Mouse (Mus musculus) small intestine, adult 2 months (tissue): ENCODE data around the gene Kin.

ENCODE experiments used
- CTCF ChIP-seq: fragments of 200-500 bp; IDR thresholded peaks from 2 replicates; pipeline ENCODE4 v1.5.1; 2012; ENCODE audit warnings: low read depth, mild to moderate bottlenecking, control low read depth, inconsistent platforms, low read length, moderate library complexity, mixed read lengths; ENCODE audit not compliant: insufficient replicate concordance, insufficient read length; ENCODE audit errors: extremely low read depth
- POLR2A ChIP-seq: fragments of 200-500 bp; IDR thresholded peaks from 2 replicates; pipeline ENCODE4 v1.6.1; 2012; ENCODE audit warnings: low read depth, mild to moderate bottlenecking, control low read depth, inconsistent platforms, low read length, moderate library complexity

DNA sequence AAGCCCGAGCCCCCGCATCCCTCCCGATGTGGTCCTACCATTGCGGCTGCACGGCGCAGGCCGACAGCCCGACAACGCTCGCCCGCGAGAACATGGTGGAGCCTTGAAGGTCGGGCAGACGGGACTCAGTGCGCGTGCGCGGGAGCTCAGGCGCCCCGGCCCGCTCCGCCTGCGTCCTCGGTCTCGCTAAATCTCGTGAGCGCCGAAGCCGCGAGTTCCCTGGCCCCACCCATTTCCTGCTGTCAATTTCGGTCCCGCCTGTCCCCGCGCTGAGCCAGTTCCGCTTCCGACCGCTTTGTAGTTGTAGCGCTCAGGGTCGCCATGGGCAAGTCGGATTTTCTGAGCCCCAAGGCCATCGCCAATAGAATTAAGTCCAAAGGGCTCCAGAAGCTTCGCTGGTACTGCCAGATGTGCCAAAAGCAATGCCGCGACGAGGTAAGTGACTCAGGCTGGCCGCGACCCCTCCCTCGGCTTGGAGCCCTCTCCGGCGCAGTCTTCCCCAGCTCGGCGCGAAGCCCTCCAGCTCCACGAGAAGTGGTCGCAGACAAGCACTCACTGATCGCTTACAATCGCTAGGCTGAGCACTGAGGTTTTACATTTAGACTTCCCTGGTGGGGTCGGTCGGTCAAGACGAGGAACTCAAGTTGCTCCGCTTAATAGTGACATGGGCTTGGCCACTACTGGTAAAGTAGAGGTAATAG is at the start of gene Kin, which contains the start of gene Atp5c1:
- peak; percentile 41; the same call in 1 of the 2 replicates for TF ChIP-seq CTCF
- peak; percentile 78 for TF ChIP-seq POLR2A
